Mouse (Mus musculus): ENCODE data around the gene Lrp4. TPM values are rescaled to one million over a fixed set of nuclear protein-coding genes. Genes with fewer than 3 reads are reported as not detected.

Gene Lrp4
- total and polyA plus RNA-seq, 3 experiments, result 3.8 to 12.3 (median 10.6) TPM

- WGBS, result 69% methylated on average over 7 of the region's 7 CpGs
Observed at GRCm38 (mm10) chr2:91470055-91470647, 12.8 kb downstream of the Lrp4 start.

GRCm38 (mm10) chr2:91474358-91474757 is 17.0 kb downstream of the Lrp4 start:
- no peak for DNase-seq
- no peak for TF ChIP-seq EP300 (IDR thresholded peaks at IDR 0.05; ENCODE audit: insufficient read depth, low read depth, low read length)
- TF ChIP-seq CTCF (IDR thresholded peaks at IDR 0.05), result no peak
- no peak for TF ChIP-seq POLR2A (IDR thresholded peaks at IDR 0.05; ENCODE audit: insufficient read depth, low read depth, low read length)
- H3K79me2 ChIP-seq (replicated peaks; ENCODE audit: control insufficient read depth, insufficient read depth, low read length), result no peaks in the 10 kb centered on the region
- no peaks in the 10 kb centered on the region for H3K36me3 ChIP-seq (ENCODE audit: control insufficient read depth, insufficient read depth, low read length)
- no peak overlapping the region for H3K27ac ChIP-seq
- WGBS, result 87% methylated on average over 12 of the region's 12 CpGs
- no peak overlapping the region for H3K4me3 ChIP-seq
- peaks cover 2% of the 10 kb centered on the region; the same call in 1 of the 2 replicates for H3K4me1 ChIP-seq (ENCODE audit: control insufficient read depth, insufficient read depth, low read length)
- H3K9ac ChIP-seq (ENCODE audit: low read depth, low read length), result no peak overlapping the region
- no peaks in the 10 kb centered on the region for H3K27me3 ChIP-seq (ENCODE audit: control insufficient read depth, insufficient read depth, low read length)
- intact Hi-C loops (cut with DNase I), result no loop called here

More at GRCm38 (mm10) chr2:91470055-91470647, 12.8 kb downstream of the Lrp4 start:
- H3K27me3 ChIP-seq (ENCODE audit: control insufficient read depth, insufficient read depth, low read length), result no peaks in the 10 kb centered on the region
- H3K79me2 ChIP-seq (replicated peaks; ENCODE audit: control insufficient read depth, insufficient read depth, low read length), result no peaks in the 10 kb centered on the region
- TF ChIP-seq CTCF (IDR thresholded peaks at IDR 0.05), result no peak
- no peak for TF ChIP-seq EP300 (IDR thresholded peaks at IDR 0.05; ENCODE audit: insufficient read depth, low read depth, low read length)
- no peak for TF ChIP-seq POLR2A (IDR thresholded peaks at IDR 0.05; ENCODE audit: insufficient read depth, low read depth, low read length)
- no peak for DNase-seq
- H3K4me3 ChIP-seq, result no peak overlapping the region
- H3K9ac ChIP-seq (ENCODE audit: low read depth, low read length), result no peak overlapping the region
- H3K27ac ChIP-seq, result no peak overlapping the region
- intact Hi-C loops (cut with DNase I), result no loop called here
- no peaks in the 10 kb centered on the region for H3K36me3 ChIP-seq (ENCODE audit: control insufficient read depth, insufficient read depth, low read length)
- H3K4me1 ChIP-seq (ENCODE audit: control insufficient read depth, insufficient read depth, low read length), result no peaks in the 10 kb centered on the region; the same call in 1 of the 2 replicates

GRCm38 (mm10) chr2:91475791-91476190 is 18.5 kb downstream of the Lrp4 start:
- H3K4me3 ChIP-seq, result no peak overlapping the region
- no peaks in the 10 kb centered on the region for H3K79me2 ChIP-seq (replicated peaks; ENCODE audit: control insufficient read depth, insufficient read depth, low read length)
- H3K36me3 ChIP-seq (ENCODE audit: control insufficient read depth, insufficient read depth, low read length), result no peaks in the 10 kb centered on the region
- intact Hi-C loops (cut with DNase I), result no loop called here
- WGBS, result 53% methylated on average over 7 of the region's 7 CpGs
- peaks cover 2% of the 10 kb centered on the region; the same call in 1 of the 2 replicates for H3K4me1 ChIP-seq (ENCODE audit: control insufficient read depth, insufficient read depth, low read length)
- peak overlapping the region; percentile 28; the same call in 1 of the 2 replicates for H3K27ac ChIP-seq
- TF ChIP-seq EP300 (IDR thresholded peaks at IDR 0.05; ENCODE audit: insufficient read depth, low read depth, low read length), result no peak
- TF ChIP-seq CTCF (IDR thresholded peaks at IDR 0.05), result no peak
- TF ChIP-seq POLR2A (IDR thresholded peaks at IDR 0.05; ENCODE audit: insufficient read depth, low read depth, low read length), result no peak
- no peak overlapping the region for H3K9ac ChIP-seq (ENCODE audit: low read depth, low read length)
- no peaks in the 10 kb centered on the region for H3K27me3 ChIP-seq (ENCODE audit: control insufficient read depth, insufficient read depth, low read length)
- DNase-seq, result no peak

- H3K36me3 ChIP-seq (ENCODE audit: control insufficient read depth, insufficient read depth, low read length), result no peaks in the 10 kb centered on the region
- peak; percentile 75 for DNase-seq
- H3K27ac ChIP-seq, result peak overlapping the region; percentile 28; the same call in 1 of the 2 replicates
- peaks cover 2% of the 10 kb centered on the region; the same call in 1 of the 2 replicates for H3K4me1 ChIP-seq (ENCODE audit: control insufficient read depth, insufficient read depth, low read length)
- no peaks in the 10 kb centered on the region for H3K79me2 ChIP-seq (replicated peaks; ENCODE audit: control insufficient read depth, insufficient read depth, low read length)
- intact Hi-C loops (cut with DNase I), result no loop called here
- H3K9ac ChIP-seq (ENCODE audit: low read depth, low read length), result no peak overlapping the region
- no peak overlapping the region for H3K4me3 ChIP-seq
- no peaks in the 10 kb centered on the region for H3K27me3 ChIP-seq (ENCODE audit: control insufficient read depth, insufficient read depth, low read length)
- 36% methylated on average over 17 of the region's 17 CpGs for WGBS
- TF ChIP-seq CTCF (IDR thresholded peaks at IDR 0.05), result no peak
- no peak for TF ChIP-seq EP300 (IDR thresholded peaks at IDR 0.05; ENCODE audit: insufficient read depth, low read depth, low read length)
- no peak for TF ChIP-seq POLR2A (IDR thresholded peaks at IDR 0.05; ENCODE audit: insufficient read depth, low read depth, low read length)
Observed at GRCm38 (mm10) chr2:91476251-91476661, 18.9 kb downstream of the Lrp4 start.

GRCm38 (mm10) chr2:91476841-91477240 is 19.5 kb downstream of the Lrp4 start:
- no peak overlapping the region for H3K9ac ChIP-seq (ENCODE audit: low read depth, low read length)
- no peak for DNase-seq
- no peaks in the 10 kb centered on the region for H3K36me3 ChIP-seq (ENCODE audit: control insufficient read depth, insufficient read depth, low read length)
- intact Hi-C loops (cut with DNase I), result no loop called here
- H3K79me2 ChIP-seq (replicated peaks; ENCODE audit: control insufficient read depth, insufficient read depth, low read length), result no peaks in the 10 kb centered on the region
- 76% methylated on average over 7 of the region's 7 CpGs for WGBS
- H3K27ac ChIP-seq, result no peak overlapping the region
- TF ChIP-seq CTCF (IDR thresholded peaks at IDR 0.05) (no peak), POLR2A (IDR thresholded peaks at IDR 0.05; ENCODE audit: insufficient read depth, low read depth, low read length) (no peak), EP300 (IDR thresholded peaks at IDR 0.05; ENCODE audit: insufficient read depth, low read depth, low read length) (no peak)
- H3K27me3 ChIP-seq (ENCODE audit: control insufficient read depth, insufficient read depth, low read length), result no peaks in the 10 kb centered on the region
- no peak overlapping the region for H3K4me3 ChIP-seq
- H3K4me1 ChIP-seq (ENCODE audit: control insufficient read depth, insufficient read depth, low read length), result peaks cover 2% of the 10 kb centered on the region; the same call in 1 of the 2 replicates

- Histone ChIP-seq H3K4me1 (ENCODE audit: control insufficient read depth, insufficient read depth, low read length) (peaks cover 2% of the 10 kb centered on the region; the same call in 1 of the 2 replicates), H3K36me3 (ENCODE audit: control insufficient read depth, insufficient read depth, low read length) (no peaks in the 10 kb centered on the region), H3K79me2 (replicated peaks; ENCODE audit: control insufficient read depth, insufficient read depth, low read length) (no peaks in the 10 kb centered on the region), H3K9ac (ENCODE audit: low read depth, low read length) (no peak overlapping the region), H3K4me3 (no peak overlapping the region), H3K27ac (no peak overlapping the region), H3K27me3 (ENCODE audit: control insufficient read depth, insufficient read depth, low read length) (no peaks in the 10 kb centered on the region)
- DNase-seq, result no peak
- 89% methylated on average over 9 of the region's 9 CpGs for WGBS
- intact Hi-C loops (cut with DNase I), result loop anchor here (2.0 kb wide), 1 partner anchor 366 kb away; no protein-coding TSS in a partner anchor
- TF ChIP-seq EP300 (IDR thresholded peaks at IDR 0.05; ENCODE audit: insufficient read depth, low read depth, low read length) (no peak), CTCF (IDR thresholded peaks at IDR 0.05) (no peak), POLR2A (IDR thresholded peaks at IDR 0.05; ENCODE audit: insufficient read depth, low read depth, low read length) (no peak)
Observed at GRCm38 (mm10) chr2:91480399-91480801, 23.1 kb downstream of the Lrp4 start.
